Mouse (Mus musculus) midbrain, embryonic 10.5 days (tissue): ENCODE measurements around the gene Naa35. TPM values are rescaled to one million over a fixed set of nuclear protein-coding genes. Genes with fewer than 3 reads are reported as not detected.
A peak's percentile ranks its signal among the peaks of the same experiment; 100 is the strongest.

Source experiments
- DNase-seq: peaks from one replicate; pipeline ENCODE4 v3.0.0-alpha.2; 2017; ENCODE audit warnings: low spot score
- H3K27ac ChIP-seq: fragments of 300-500 bp; sonication (generic); replicated peaks from 2 replicates; pipeline ENCODE4 v1.5.1; 2016; ENCODE audit warnings: mild to moderate bottlenecking
- H3K27me3 ChIP-seq: fragments of 300-500 bp; sonication (generic); 2 replicates; pipeline ENCODE4 v1.6.1; 2016; ENCODE audit warnings: low read depth, mild to moderate bottlenecking; ENCODE audit not compliant: poor library complexity, severe bottlenecking
- H3K36me3 ChIP-seq: fragments of 300-500 bp; sonication (generic); 2 replicates; pipeline ENCODE4 v1.6.1; 2016; ENCODE audit warnings: mild to moderate bottlenecking, moderate library complexity
- H3K4me1 ChIP-seq: fragments of 300-500 bp; sonication (generic); 2 replicates; pipeline ENCODE4 v1.6.1; 2016
- H3K4me3 ChIP-seq: fragments of 300-500 bp; sonication (generic); 2 replicates; pipeline ENCODE4 v1.5.1; 2016; ENCODE audit warnings: mild to moderate bottlenecking, moderate library complexity
- H3K9me3 ChIP-seq: fragments of 300-500 bp; sonication (generic); replicated peaks from 2 replicates; pipeline ENCODE4 v1.6.1; 2016; ENCODE audit warnings: mild to moderate bottlenecking
- WGBS: fragments of 180-500 bp; shearing (Covaris S2); methylation state at CpG from one replicate; pipeline ENCODE4 v1.1.7; 2016; 5-methylcytosine and 5-hydroxymethylcytosine counted together
- polyA plus RNA-seq: library from polyadenylated mRNA; unstranded; fragments of >200 nt; fragmentation: Nextera tagmentation; extraction: Ambion mirVana; gene quantifications from 2 replicates; pipeline ENCODE4 v1.2.1, GENCODE M21; 2016

Gene Naa35
- polyA plus RNA-seq, 1 experiment from 2014 or later = 109 TPM

DNA sequence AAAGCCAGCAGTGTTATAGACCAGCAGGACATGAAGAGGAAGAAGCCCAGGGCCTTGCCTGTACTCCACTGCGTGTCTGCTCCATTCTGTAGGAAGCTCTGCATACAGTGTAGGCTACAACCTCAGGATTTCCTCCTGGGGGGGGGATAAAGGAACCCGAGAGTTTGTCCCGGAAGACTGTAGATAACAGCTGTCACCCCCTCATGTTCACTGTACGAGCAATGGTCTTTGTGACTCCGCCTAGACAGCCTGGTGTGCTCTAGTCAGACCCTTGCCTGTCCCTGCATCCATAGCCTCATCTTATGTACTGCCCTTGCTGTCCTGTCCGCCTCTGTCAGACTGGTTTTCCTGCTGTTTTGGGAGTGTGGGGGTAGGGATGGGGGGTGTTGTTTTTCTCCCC lies 33.4 kb downstream of the Naa35 start:
- Histone ChIP-seq H3K27ac (no peak overlapping the region), H3K27me3 (no peaks in the 10 kb centered on the region), H3K4me3 (no peak overlapping the region), H3K9me3 (no peaks in the 10 kb centered on the region), H3K36me3 (peaks cover 88% of the 10 kb centered on the region), H3K4me1 (no peaks in the 10 kb centered on the region)
- no peak for DNase-seq
- 92% methylated on average over 6 of the region's 6 CpGs for WGBS

- Histone ChIP-seq H3K9me3 (no peaks in the 10 kb centered on the region), H3K27ac (no peak overlapping the region), H3K36me3 (peaks cover 91% of the 10 kb centered on the region), H3K27me3 (no peaks in the 10 kb centered on the region), H3K4me3 (no peak overlapping the region), H3K4me1 (no peaks in the 10 kb centered on the region)
- 85% methylated on average over 7 of the region's 7 CpGs for WGBS
- no peak for DNase-seq
These were observed 36.8 kb downstream of the Naa35 start for GRCm38 (mm10) chr13:59621643-59622489.

GRCm38 (mm10) chr13:59624389-59624788 lies 39.3 kb downstream of the Naa35 start:
- no peak overlapping the region for H3K27ac ChIP-seq
- WGBS = 89% methylated on average over 3 of the region's 3 CpGs
- H3K36me3 ChIP-seq = peaks cover 93% of the 10 kb centered on the region
- H3K4me3 ChIP-seq = no peak overlapping the region
- H3K4me1 ChIP-seq = no peaks in the 10 kb centered on the region
- no peaks in the 10 kb centered on the region for H3K27me3 ChIP-seq
- no peaks in the 10 kb centered on the region for H3K9me3 ChIP-seq
- DNase-seq = no peak

DNA sequence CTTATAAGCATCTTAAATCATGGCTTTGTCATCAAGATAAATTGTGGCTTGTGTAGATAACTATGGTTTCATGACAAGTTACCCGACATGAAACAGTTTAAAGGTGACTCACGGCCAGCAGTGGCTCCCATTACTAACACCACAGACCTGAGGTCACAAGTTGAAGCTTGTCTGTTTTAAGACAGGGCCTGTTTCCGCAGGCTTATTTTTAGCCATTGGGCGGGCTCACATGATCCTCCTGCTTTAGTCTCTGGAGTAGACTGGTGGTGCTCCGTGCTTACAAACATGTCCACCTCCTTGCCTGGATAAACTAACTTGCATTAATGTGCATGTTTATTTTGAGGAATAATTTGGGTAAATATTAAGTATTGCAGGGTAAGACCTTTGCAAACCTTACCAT lies 39.8 kb downstream of the Naa35 start:
- H3K36me3 ChIP-seq = peaks cover 95% of the 10 kb centered on the region
- H3K27ac ChIP-seq = no peak overlapping the region
- no peak for DNase-seq
- 94% methylated on average over 5 of the region's 5 CpGs for WGBS
- H3K9me3 ChIP-seq = no peaks in the 10 kb centered on the region
- no peak overlapping the region for H3K4me3 ChIP-seq
- no peaks in the 10 kb centered on the region for H3K27me3 ChIP-seq
- no peaks in the 10 kb centered on the region for H3K4me1 ChIP-seq

DNA sequence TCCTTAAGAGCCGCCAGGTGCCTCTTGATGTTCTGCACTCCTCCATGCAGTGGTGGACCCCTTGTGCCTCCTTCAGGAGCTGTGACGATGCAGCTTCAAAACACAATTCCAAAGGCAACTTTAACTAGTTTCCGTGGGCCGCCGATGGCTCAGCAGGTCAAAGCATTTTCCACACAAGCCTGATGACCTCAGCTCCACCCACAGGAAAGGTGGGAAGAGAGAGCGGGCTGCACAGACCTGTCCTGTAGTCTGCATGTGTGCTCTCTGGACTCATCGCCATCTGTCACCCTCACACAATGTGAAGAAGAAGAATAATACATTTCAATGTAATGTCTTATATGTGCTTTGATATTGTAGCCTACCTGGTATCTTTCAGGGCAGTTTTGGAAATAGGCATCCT lies 41.7 kb downstream of the Naa35 start:
- Histone ChIP-seq H3K9me3 (no peaks in the 10 kb centered on the region), H3K4me3 (no peak overlapping the region), H3K27me3 (no peaks in the 10 kb centered on the region), H3K36me3 (peaks cover 95% of the 10 kb centered on the region), H3K4me1 (no peaks in the 10 kb centered on the region), H3K27ac (no peak overlapping the region)
- WGBS = 92% methylated on average over 7 of the region's 7 CpGs
- no peak for DNase-seq

DNA sequence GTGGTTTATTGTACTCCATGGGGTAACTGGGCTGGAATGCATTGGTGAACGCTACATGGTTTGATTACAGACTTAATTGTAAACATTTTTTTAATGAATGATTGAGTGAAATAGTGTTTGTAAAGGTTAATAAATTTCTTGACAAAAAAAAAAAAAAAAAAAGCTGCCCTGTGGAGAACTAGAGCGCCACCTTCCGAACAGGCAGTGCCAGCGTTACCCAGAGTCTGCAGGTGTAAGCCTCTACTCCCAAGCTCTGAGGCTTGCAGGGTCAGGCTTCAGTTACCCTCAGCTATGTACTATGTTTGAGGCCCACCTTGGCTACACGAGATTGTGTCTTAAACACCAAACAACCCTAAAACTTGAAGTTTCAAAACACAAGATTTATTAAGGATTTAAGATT lies 49.6 kb downstream of the Naa35 start:
- 77% methylated on average over 5 of the region's 5 CpGs for WGBS
- H3K27ac ChIP-seq = no peak overlapping the region

GRCm38 (mm10) chr13:59637800-59638199 lies 52.7 kb downstream of the Naa35 start:
- Histone ChIP-seq H3K9me3 (no peaks in the 10 kb centered on the region), H3K36me3 (peaks cover 99% of the 10 kb centered on the region), H3K4me1 (no peaks in the 10 kb centered on the region), H3K4me3 (no peak overlapping the region), H3K27me3 (no peaks in the 10 kb centered on the region), H3K27ac (no peak overlapping the region)
- no peak for DNase-seq
- WGBS = 95% methylated on average over 7 of the region's 7 CpGs

More for the DNA sequence above, 49.6 kb downstream of the Naa35 start:
- Histone ChIP-seq H3K4me3 (no peak overlapping the region), H3K27me3 (no peaks in the 10 kb centered on the region), H3K4me1 (no peaks in the 10 kb centered on the region), H3K9me3 (no peaks in the 10 kb centered on the region), H3K36me3 (peaks cover 100% of the 10 kb centered on the region)
- DNase-seq = no peak

- H3K36me3 ChIP-seq = peaks cover 97% of the 10 kb centered on the region
- no peaks in the 10 kb centered on the region for H3K4me1 ChIP-seq
- no peaks in the 10 kb centered on the region for H3K9me3 ChIP-seq
- DNase-seq = no peak
- H3K4me3 ChIP-seq = no peak overlapping the region
- H3K27ac ChIP-seq = no peak overlapping the region
- WGBS = 90% methylated on average over 16 of the region's 16 CpGs
- no peaks in the 10 kb centered on the region for H3K27me3 ChIP-seq
These were observed 54.5 kb downstream of the Naa35 start for GRCm38 (mm10) chr13:59639368-59640177.

GRCm38 (mm10) chr13:59640178-59640440 lies 55.0 kb downstream of the Naa35 start:
- H3K9me3 ChIP-seq = no peaks in the 10 kb centered on the region
- 95% methylated on average over 6 of the region's 6 CpGs for WGBS
- DNase-seq = no peak
- H3K4me1 ChIP-seq = no peaks in the 10 kb centered on the region
- H3K36me3 ChIP-seq = peaks cover 97% of the 10 kb centered on the region
- H3K4me3 ChIP-seq = no peak overlapping the region
- no peaks in the 10 kb centered on the region for H3K27me3 ChIP-seq
- H3K27ac ChIP-seq = no peak overlapping the region

DNA sequence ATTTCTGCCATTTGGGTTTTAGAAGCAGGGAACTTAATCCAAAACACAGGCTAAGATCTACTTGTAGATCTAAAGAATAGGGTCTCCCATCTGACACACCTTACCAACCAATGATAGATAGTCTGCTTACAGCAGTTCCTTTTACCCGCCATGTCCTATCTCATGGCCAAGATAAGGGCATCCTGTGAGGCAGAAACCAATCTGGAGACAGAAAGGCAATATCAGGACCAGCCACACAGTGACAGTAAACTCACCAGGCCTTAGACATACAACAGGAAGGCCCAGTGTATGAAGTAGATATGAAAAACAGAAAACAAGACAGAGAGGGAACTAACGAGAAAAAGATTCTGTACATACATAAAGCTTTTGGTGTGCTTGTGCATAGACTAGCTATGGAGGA lies 57.8 kb downstream of the Naa35 start:
- Histone ChIP-seq H3K27ac (no peak overlapping the region), H3K4me1 (peaks cover 20% of the 10 kb centered on the region), H3K27me3 (no peaks in the 10 kb centered on the region), H3K9me3 (no peaks in the 10 kb centered on the region), H3K4me3 (no peak overlapping the region), H3K36me3 (peaks cover 97% of the 10 kb centered on the region)
- DNase-seq = no peak
- WGBS = 90% methylated on average over 2 of the region's 2 CpGs

- 90% methylated on average over 3 of the region's 3 CpGs for WGBS
These were observed 60.4 kb downstream of the Naa35 start for GRCm38 (mm10) chr13:59645491-59645890.

GRCm38 (mm10) chr13:59646674-59647244 lies 61.7 kb downstream of the Naa35 start:
- peak overlapping the region; percentile 61 for H3K27ac ChIP-seq

More at GRCm38 (mm10) chr13:59645491-59645890, 60.4 kb downstream of the Naa35 start:
- no peak for DNase-seq
- H3K36me3 ChIP-seq = peaks cover 97% of the 10 kb centered on the region
- H3K4me3 ChIP-seq = no peak overlapping the region
- peaks cover 29% of the 10 kb centered on the region for H3K4me1 ChIP-seq
- no peaks in the 10 kb centered on the region for H3K9me3 ChIP-seq
- no peaks in the 10 kb centered on the region for H3K27me3 ChIP-seq
- H3K27ac ChIP-seq = no peak overlapping the region

GRCm38 (mm10) chr13:59647484-59647883 lies 62.4 kb downstream of the Naa35 start:
- H3K27ac ChIP-seq = peak overlapping the region; percentile 61; the same call in 1 of the 2 replicates
- no peaks in the 10 kb centered on the region for H3K9me3 ChIP-seq

More at GRCm38 (mm10) chr13:59646674-59647244, 61.7 kb downstream of the Naa35 start:
- 22% methylated on average over 11 of the region's 11 CpGs for WGBS
- Histone ChIP-seq H3K36me3 (peaks cover 98% of the 10 kb centered on the region), H3K9me3 (no peaks in the 10 kb centered on the region), H3K27me3 (no peaks in the 10 kb centered on the region), H3K4me1 (peaks cover 36% of the 10 kb centered on the region), H3K4me3 (no peak overlapping the region)
- DNase-seq = peak; percentile 58

More at GRCm38 (mm10) chr13:59647484-59647883, 62.4 kb downstream of the Naa35 start:
- no peaks in the 10 kb centered on the region for H3K27me3 ChIP-seq
- H3K36me3 ChIP-seq = peaks cover 99% of the 10 kb centered on the region
- H3K4me1 ChIP-seq = peaks cover 41% of the 10 kb centered on the region
- H3K4me3 ChIP-seq = no peak overlapping the region
- DNase-seq = no peak
- 84% methylated on average over 6 of the region's 6 CpGs for WGBS
